ENCODE assay signal across 11 mouse cellular contexts in the genomic region with DNA sequence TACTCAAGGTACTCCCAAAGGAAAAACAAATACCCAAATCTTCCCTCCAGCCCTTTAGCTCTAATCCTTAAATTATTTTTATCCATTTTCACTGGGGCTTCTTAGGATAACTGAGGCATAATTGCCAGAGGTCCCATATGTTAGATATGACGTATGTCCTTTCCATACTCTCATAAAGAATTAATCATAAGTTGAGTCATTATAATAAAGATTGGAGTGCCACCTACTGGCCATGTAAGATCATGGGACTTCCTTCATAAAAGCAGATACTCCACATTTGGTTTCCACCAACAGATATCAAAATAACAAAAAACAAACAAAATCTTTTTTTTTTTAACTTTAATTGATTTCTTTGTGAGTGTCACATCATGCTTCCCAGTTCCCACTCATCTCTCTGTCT.
DNase-seq lines count a peak whose midpoint lies in the region; ATAC-seq and TF ChIP-seq lines count a peak whose summit lies in the region.
"Had no signal": no experiment of that assay in that cellular context is flagged by ENCODE, and none has a peak within 500 bp of the region (broad histone marks: within the 10 kb centered on the region; RNA-seq: fewer than 3 reads in every experiment).

No protein-coding gene starts in this region.

- H3K4me2 ChIP-seq in hindbrain, postnatal 0 days (ENCODE audit: low read depth, low read length), result no peak overlapping the region
- H3K4me2 ChIP-seq: embryonic facial prominence, embryonic 13.5 days had no signal

- WGBS in hindbrain, postnatal 0 days, result 12% methylated on average over 1 of the region's 1 CpGs

- H3K4me1 ChIP-seq in hindbrain, postnatal 0 days (ENCODE audit: insufficient read depth, low read length), result no peaks in the 10 kb centered on the region
- H3K4me1 ChIP-seq: embryonic facial prominence, embryonic 13.5 days had no signal

- no peak overlapping the region for H3K4me3 ChIP-seq in left cerebral cortex, adult 2 months
- H3K4me3 ChIP-seq in hindbrain, postnatal 0 days (ENCODE audit: low read length), result no peak overlapping the region
- H3K4me3 ChIP-seq: embryonic facial prominence, embryonic 13.5 days had no signal

- H3K36me3 ChIP-seq in hindbrain, postnatal 0 days (ENCODE audit: insufficient read depth, low read length), result no peaks in the 10 kb centered on the region
- H3K36me3 ChIP-seq: embryonic facial prominence, embryonic 13.5 days had no signal

- H3K27ac ChIP-seq in left cerebral cortex, adult 2 months, result no peak overlapping the region
- H3K27ac ChIP-seq in hindbrain, postnatal 0 days, result no peak overlapping the region
- H3K27ac ChIP-seq: embryonic facial prominence, embryonic 13.5 days had no signal

- intact Hi-C loops in left cerebral cortex, adult 2 months (cut with DNase I), result no loop called here

- 0 out of 2 replicates have a peak, but pooled peaks have one; percentile 29 for ATAC-seq in hindbrain, postnatal 0 days

- H3K9ac ChIP-seq in hindbrain, postnatal 0 days (replicated peaks; ENCODE audit: low read length), result no peak overlapping the region
- H3K9ac ChIP-seq: embryonic facial prominence, embryonic 13.5 days had no signal

- no peaks in the 10 kb centered on the region for H3K9me3 ChIP-seq in hindbrain, postnatal 0 days (ENCODE audit: low read length)
- H3K9me3 ChIP-seq: embryonic facial prominence, embryonic 13.5 days had no signal

- no peaks in the 10 kb centered on the region for H3K27me3 ChIP-seq in hindbrain, postnatal 0 days (ENCODE audit: insufficient read depth, low read length)
- H3K27me3 ChIP-seq: embryonic facial prominence, embryonic 13.5 days had no signal

- DNase-seq in cerebellum, postnatal 14 days, result peak; percentile 30 to 39
- DNase-seq in cerebellum, postnatal 36 days, result no peak
- DNase-seq in left cerebral cortex, adult 2 months (ENCODE audit: extremely low spot score in 1 of 2, low spot score in 2 of 2), result no peak
- no peak for DNase-seq in left cerebral cortex, adult 11 months (ENCODE audit: low spot score)
- peak; percentile 5 for DNase-seq in ES-CJ7 (ENCODE audit: low read depth, low spot score)
- peak; percentile 76 for DNase-seq in hindbrain, postnatal 0 days (ENCODE audit: low spot score)
- DNase-seq in frontal cortex, postnatal 25 days (ENCODE audit: low spot score in 2 of 2), result no peak
- DNase-seq in cerebellum, adult 9-10 months, result no peak
- DNase-seq: adrenal gland, postnatal 14 days; layer of hippocampus, postnatal 36 days had no signal

- peak; percentile 68 for TF ChIP-seq CTCF in left cerebral cortex, adult 2 months (IDR thresholded peaks at IDR 0.05)
- TF ChIP-seq CTCF in hindbrain, postnatal 0 days (IDR thresholded peaks at IDR 0.05; ENCODE audit: low read depth), result peak; percentile 63

Comparison
In these comparisons a context has a peak if more than half of its experiments do, and no peak if none do; other contexts are left out.
1. DNase-seq: peak in cerebellum, postnatal 14 days (2 of 2), ES-CJ7 (single experiment) and hindbrain, postnatal 0 days (single experiment); none in cerebellum, postnatal 36 days (0 of 2), left cerebral cortex, adult 2 months (0 of 2), left cerebral cortex, adult 11 months (single experiment), frontal cortex, postnatal 25 days (0 of 2) and cerebellum, adult 9-10 months (single experiment).